Mouse (Mus musculus): Measurements from ENCODE around the gene Smim20.
A peak's percentile ranks its signal among the peaks of the same experiment; 100 is the strongest.

The Smim20 gene

GRCm38 (mm10) chr5:53266181-53266580, 702 bp upstream of the Smim20 start:
- DNase-seq (ENCODE audit: low spot score), result no peak

- DNase-seq (ENCODE audit: low spot score), result no peak
Measured at GRCm38 (mm10) chr5:53268095-53268692, 1.3 kb downstream of the Smim20 start.

GRCm38 (mm10) chr5:53269799-53270198, 2.9 kb downstream of the Smim20 start:
- no peak for DNase-seq (ENCODE audit: low spot score)

GRCm38 (mm10) chr5:53270947-53271711, 4.2 kb downstream of the Smim20 start:
- no peak for DNase-seq (ENCODE audit: low spot score)

GRCm38 (mm10) chr5:53272626-53273025, 5.7 kb downstream of the Smim20 start:
- DNase-seq (ENCODE audit: low spot score), result no peak

- no peak for DNase-seq (ENCODE audit: low spot score)
Measured at GRCm38 (mm10) chr5:53273699-53274430, 7.0 kb downstream of the Smim20 start.

- peak; percentile 23 for DNase-seq (ENCODE audit: low spot score)
Measured at GRCm38 (mm10) chr5:53274811-53275355, 8.0 kb downstream of the Smim20 start.

GRCm38 (mm10) chr5:53275376-53275775, 8.5 kb downstream of the Smim20 start:
- DNase-seq (ENCODE audit: low spot score), result no peak

GRCm38 (mm10) chr5:53276470-53277022, 9.7 kb downstream of the Smim20 start:
- DNase-seq (ENCODE audit: low spot score), result no peak

- no peak for DNase-seq (ENCODE audit: low spot score)
Measured at GRCm38 (mm10) chr5:53277716-53278263, 10.9 kb downstream of the Smim20 start.

GRCm38 (mm10) chr5:53279216-53279813, 12.4 kb downstream of the Smim20 start:
- DNase-seq (ENCODE audit: low spot score), result no peak

- DNase-seq (ENCODE audit: low spot score), result no peak
Measured at GRCm38 (mm10) chr5:53282487-53282886, 15.6 kb downstream of the Smim20 start.

GRCm38 (mm10) chr5:53286406-53286805, 19.5 kb downstream of the Smim20 start:
- no peak for DNase-seq (ENCODE audit: low spot score)

GRCm38 (mm10) chr5:53289438-53289837, 22.6 kb downstream of the Smim20 start:
- DNase-seq (ENCODE audit: low spot score), result no peak

- no peak for DNase-seq (ENCODE audit: low spot score)
Measured at GRCm38 (mm10) chr5:53294627-53295026, 27.7 kb downstream of the Smim20 start.

- DNase-seq (ENCODE audit: low spot score), result no peak
Measured at GRCm38 (mm10) chr5:53296961-53297360, 30.1 kb downstream of the Smim20 start.

- no peak for DNase-seq (ENCODE audit: low spot score)
Measured at GRCm38 (mm10) chr5:53301496-53301895, 34.6 kb downstream of the Smim20 start.

- DNase-seq (ENCODE audit: low spot score), result no peak
Measured at GRCm38 (mm10) chr5:53302895-53303670, 36.2 kb downstream of the Smim20 start.

GRCm38 (mm10) chr5:53303941-53304340, 37.1 kb downstream of the Smim20 start:
- no peak for DNase-seq (ENCODE audit: low spot score)

GRCm38 (mm10) chr5:53304936-53305335, 38.1 kb downstream of the Smim20 start:
- no peak for DNase-seq (ENCODE audit: low spot score)

- DNase-seq (ENCODE audit: low spot score), result no peak
Measured at GRCm38 (mm10) chr5:53306864-53307263, 40.0 kb downstream of the Smim20 start.
